Mouse (Mus musculus) bone marrow macrophage, adult 2 months (primary cell): ENCODE results near the gene Hunk.

ENCODE experiments used
- CTCF ChIP-seq: IDR thresholded peaks from 2 replicates; pipeline ENCODE4 v1.5.1; 2012; ENCODE audit warnings: low read depth, mild to moderate bottlenecking, low read length, moderate library complexity
- POLR2A ChIP-seq: IDR thresholded peaks from 2 replicates; pipeline ENCODE4 v1.6.1; 2012; ENCODE audit warnings: mild to moderate bottlenecking, low read depth, low read length, borderline replicate concordance

GRCm38 (mm10) chr16:90423898-90424297, 38.1 kb downstream of the Hunk start:
- no peak for TF ChIP-seq CTCF
- no peak for TF ChIP-seq POLR2A
